Mouse (Mus musculus) left cerebral cortex, adult 18-20 months (tissue): ENCODE measurements around the gene Trp53rkb. TPM values are rescaled to one million over a fixed set of nuclear protein-coding genes. Genes with fewer than 3 reads are reported as not detected.
"Not testable (repeated sequence)": the region's sequence is repeated elsewhere in the genome, so short reads cannot be mapped to it uniquely, and the experiment has no call there.

Source experiments
- DNase-seq, 2 experiments: peaks; one replicate each; pipeline ENCODE4 v3.0.0; 2021 to 2022; ENCODE audit warnings: low spot score in 2 of 2, mixed read lengths in 1 of 2
- long read RNA-seq, 2 experiments: library from polyadenylated mRNA; stranded (forward); transcript quantifications; one replicate each; pipeline ENCODE4 v2.0.0; 2021
- total RNA-seq, 2 experiments: library from RNA; stranded (reverse); gene quantifications; 2 replicates each; pipeline ENCODE4 v1.2.3; 2021

Gene Trp53rkb
- 1 to 10 TPM; 6.9 to 7.1 TPM for total RNA-seq
- long read RNA-seq, experiment 1, full-length matches to known transcripts: 4 of 6 reads
- long read RNA-seq, experiment 1, partial matches to known transcripts: 0 of 6 reads
- long read RNA-seq, experiment 1, other reads (novel, unspliced or antisense): 2 of 6 reads
- long read RNA-seq, experiment 2, full-length matches to known transcripts: 6 of 10 reads
- long read RNA-seq, experiment 2, partial matches to known transcripts: 0 of 10 reads
- long read RNA-seq, experiment 2, other reads (novel, unspliced or antisense): 4 of 10 reads

DNA sequence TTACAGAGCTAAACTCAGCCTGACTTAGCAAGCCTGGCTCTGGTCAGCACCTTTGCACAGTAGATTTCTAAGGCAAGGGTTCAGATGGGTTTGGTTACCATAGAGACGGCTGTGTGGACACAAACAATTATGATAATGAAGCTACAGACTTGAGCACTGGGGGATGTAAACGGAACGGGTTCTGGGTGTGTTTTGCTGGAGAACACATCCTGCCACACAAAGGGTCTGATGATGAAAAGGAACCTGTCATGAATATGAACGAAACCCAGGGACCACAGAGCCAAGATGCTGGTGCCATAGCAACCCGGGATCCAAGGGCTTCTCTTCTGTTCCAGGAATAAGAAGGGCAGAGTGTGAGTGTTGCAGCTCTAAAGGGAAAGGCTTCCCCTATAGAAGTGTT lies at the start of gene Trp53rkb:
Trp53rkb (plus strand) TSS at position 177 of the 400 bp plus-strand sequence.
- DNase-seq: no peak

DNA sequence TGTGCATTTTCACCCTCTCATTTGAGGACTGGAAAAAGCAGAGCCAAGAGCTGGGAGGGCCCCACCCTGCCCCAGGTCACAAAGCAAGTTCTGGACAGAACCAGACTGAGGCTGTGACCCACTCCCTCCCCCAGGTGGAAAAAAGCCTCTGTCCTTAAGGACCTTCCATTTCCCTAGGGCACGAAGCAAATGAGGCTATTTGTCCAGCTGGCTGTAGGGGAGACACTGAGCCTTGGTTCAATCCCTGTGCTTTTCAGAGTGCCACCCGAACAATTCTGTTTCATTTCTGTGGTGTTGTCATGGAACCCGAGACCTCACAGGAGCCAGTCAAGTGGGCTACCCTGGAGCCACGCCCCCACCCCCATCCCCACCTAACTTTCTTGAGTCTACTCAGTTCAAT lies 48.8 kb upstream of the Trp53rkb start:
- DNase-seq: no peak

DNA sequence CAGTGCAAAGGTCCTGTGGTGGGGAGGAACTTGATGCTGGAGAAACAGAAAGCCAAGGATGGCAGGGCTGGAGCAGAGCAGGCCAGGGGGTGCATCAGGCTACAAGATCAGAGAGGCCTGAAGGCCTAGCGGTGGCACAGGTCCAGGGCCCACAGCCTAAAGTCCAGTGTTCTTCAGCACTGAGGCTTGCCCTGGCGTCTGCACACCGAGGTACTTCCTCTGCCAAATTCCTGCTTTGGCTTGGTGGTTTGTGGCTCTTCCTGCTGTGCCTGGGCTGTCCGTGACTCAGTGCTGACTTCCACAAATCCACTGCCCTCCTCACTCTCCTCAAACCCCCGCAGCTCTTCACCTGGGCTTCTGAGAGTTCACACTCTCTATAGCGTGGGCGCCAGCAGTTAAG lies 47.9 kb upstream of the Trp53rkb start:
- no peak for DNase-seq

DNA sequence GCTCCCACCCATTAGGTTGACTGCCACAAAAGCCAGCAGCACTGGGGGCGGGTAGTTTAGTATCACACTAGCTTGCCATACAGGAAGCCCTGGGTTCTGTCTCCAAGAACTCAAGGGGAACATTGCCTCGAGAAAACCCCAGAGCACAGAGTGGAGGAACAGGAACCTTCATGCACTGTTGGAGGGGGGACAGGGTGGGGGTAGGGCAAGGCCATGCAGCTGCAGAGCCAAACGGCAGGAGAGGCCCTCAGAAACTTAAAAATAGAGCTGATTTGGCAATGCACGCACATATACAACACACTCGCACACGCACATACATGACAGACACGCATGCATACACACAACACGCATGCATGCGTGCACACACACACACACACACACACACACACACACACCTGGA lies 46.5 kb upstream of the Trp53rkb start:
- DNase-seq: no peak

DNA sequence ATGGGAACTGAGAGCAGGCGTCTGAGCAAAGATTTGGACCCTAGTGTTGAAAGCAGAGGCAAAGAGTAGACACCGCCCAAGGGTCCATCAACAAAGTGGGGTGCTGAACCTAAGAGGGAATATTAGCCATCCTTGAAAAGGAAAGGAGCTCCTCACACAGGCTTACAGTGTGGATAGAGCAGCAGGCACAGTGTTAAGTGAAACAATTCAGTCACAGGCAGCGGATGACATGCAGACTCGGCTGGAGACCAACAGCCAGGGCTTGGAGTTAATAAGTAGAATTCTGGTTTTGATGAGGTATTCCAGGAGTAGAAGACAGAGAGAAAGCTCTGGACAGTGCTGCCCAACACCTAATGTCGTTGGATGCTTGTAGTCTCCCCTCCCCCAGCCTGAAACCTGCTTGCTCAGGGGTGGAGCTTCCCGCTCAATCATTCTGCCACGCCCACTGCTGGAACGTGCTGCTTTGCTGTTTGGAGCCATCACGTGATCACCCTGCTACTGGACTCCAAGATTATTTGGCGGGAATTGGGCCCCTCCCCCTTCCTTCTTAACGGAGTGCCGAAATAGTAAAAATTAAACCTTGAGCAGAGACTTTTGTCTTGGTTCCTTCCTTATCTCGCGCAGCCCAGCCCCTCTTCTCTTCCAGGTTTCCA lies 45.9 kb upstream of the Trp53rkb start:
- DNase-seq: not testable (repeated sequence)

DNA sequence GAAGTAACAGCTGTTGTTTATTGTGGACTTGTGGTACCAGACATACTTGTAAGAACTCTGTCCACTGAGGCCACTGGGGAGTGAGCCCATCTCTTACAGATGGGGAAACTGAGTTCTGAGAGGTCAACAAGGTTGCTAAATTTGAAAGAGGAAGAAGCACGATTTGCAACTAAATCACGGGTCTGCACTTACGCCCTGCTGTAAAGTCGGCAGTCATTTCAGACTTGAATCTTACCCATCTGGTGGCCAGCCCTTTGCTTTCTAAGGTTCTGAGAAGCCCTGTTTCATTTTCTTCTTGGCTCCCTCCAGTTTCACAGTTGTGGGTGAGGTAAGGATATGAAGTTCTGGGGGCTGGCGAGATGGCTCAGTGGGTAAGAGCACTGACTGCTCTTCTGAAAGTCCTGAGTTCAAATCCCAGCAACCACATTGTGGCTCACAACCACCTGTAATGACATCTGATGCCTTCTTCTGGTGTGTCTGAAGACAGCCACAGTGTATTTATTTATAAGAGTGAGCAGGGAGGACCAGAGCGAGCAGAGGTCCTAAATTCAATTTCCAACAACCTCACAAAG lies 41.6 kb upstream of the Trp53rkb start:
- no peak for DNase-seq

DNA sequence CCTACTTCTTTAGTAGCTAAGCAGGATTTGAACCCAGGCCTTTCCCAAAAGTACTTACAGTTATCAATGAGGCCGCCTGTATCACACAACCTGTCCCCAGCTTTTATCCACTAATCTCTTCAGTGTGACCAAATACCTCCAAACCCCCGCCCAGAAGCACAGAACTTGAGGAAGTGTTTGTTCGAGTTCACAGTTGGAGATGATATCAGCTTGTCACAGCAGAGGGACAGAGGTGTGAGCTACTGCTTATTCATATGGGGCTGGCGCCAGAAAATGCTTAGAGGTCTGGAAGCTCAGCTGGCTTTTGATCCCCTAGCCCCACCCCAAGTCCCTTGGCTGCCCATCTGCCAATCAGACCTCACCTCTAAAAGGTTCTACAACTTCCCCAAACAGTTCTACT lies 38.1 kb upstream of the Trp53rkb start:
- no peak for DNase-seq

DNA sequence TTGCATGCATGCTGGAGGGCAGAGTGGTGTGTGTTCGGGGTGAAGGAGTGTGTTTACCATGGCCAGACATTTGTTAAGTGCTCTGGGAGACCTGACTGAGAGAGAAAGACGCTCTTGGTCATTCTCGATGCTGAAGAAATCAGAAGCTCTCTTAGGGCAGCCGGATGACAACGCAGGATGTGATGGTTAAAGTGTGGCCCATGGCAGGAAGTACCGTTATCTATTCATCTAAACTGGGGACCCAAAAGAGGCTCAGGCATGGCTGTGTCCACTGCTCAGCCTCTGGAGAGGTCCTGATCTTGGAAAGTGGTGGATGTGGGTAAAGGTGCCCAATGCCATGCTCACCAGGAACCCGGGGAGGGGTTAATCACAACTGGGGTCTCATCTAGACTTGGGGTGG lies 37.6 kb upstream of the Trp53rkb start:
- DNase-seq: no peak

DNA sequence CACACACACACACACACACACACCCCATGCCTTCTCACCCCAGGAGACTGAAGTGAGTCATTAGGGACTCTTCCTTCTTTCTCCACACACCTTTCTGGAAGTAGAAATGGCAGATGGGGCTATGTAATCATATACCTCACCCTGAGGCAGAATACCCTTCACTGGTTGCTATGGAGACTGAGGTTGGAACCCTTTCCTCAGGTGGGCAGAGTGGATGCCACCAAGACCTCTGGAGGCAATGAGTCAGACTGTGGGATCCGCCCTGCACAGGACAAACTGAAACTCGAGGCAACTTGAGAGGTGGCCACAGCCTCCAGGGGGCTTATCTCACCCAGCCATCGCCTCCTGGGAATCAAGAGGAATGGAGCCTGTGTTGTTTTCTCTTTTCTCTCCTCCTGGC lies 34.4 kb upstream of the Trp53rkb start:
- DNase-seq: no peak

DNA sequence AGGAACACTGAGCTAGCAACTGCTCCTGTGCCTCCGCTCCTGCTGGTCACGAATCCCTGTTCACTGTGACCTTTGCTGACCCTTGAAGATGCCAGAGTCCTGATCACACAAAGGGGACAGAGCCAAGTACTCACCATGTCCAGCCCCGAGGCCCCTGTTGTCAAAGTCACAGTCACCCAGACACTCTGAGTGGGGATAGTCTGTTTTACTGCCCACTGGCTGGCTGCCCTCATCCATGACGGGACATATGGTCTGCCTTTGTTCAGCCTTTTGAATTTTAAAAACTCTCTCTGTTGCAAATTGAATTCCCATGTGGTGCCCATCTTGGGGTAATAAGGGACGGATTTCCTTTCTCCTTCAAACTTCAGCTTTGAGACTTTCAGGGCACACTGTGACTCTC lies 28.3 kb upstream of the Trp53rkb start:
- no peak for DNase-seq

DNA sequence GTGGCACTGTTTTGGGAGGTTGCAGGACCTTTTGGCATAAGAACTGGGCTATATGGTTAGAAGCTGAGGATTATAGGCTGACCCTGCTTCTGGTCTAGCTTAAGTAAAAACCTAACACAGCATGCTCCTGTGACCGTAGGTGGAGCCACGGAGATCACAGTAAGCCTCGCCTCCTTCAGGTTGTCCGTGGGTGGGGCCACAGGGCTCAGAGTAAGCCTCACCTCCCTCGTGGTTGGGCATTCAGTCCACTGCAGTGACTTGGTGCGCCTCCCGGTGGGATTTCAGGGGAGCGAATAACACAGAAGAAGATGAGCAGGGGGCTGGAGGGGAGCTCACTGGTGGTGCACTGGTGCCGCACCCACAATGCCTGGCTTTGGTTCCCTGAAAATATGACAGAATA lies 24.7 kb upstream of the Trp53rkb start:
- no peak for DNase-seq

DNA sequence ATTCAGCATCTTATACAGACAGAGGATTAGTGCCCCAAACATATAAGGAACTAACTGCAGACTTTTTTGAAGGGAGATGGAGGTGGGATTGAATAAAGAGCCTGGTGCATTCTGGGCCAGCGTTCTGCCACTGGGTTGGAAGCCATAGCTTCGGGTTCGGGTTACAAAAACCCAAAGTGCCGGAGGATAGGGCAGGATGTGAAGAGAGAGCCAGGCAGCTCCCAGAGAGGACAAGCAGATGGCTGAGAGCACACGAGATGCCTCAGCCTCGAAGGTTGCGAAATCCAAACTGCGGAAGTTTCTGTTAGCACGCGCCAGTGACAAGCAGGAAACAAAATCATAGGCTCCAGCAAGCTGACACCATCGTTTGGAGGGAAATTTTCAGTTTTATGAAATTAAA lies 20.9 kb upstream of the Trp53rkb start:
- DNase-seq: no peak

DNA sequence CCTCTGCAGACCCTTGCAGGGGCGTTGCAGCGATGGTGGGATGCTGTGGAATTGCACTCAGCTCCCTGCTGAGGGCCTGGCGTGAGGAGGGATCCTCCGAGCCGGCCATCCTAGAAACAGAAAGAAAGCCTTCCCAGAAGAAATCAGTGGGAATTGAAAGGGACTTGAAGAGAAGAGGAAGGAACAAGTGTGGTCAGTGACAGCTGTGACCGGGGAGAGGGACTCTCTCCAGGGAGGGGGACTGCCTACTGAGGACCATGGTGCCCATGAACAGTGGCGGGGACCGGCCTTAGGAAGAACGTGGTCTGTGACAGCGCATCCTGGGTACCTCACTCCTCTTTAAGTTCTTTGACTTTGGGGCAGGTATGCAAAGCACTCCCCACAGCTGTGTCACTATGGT lies 18.7 kb upstream of the Trp53rkb start:
- no peak for DNase-seq

DNA sequence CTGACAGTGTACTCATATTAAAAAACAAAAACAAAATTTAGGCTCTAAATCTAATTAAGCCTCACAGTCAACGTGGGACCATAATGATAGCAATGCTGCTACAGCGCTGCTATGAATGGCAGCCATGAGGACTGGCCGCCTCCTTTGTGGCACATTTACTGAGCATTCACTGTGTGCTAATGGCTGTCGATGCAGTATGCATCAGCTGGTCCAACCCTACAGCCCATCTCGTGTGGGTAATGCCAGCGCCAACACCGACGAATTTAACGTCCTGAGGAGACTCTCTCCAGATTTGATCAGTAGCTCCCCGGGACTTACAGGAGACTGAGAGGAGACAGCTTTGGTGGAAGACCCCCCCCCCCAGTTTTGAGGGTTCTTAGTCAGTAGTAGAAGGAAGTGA lies 18.1 kb upstream of the Trp53rkb start:
- no peak for DNase-seq

DNA sequence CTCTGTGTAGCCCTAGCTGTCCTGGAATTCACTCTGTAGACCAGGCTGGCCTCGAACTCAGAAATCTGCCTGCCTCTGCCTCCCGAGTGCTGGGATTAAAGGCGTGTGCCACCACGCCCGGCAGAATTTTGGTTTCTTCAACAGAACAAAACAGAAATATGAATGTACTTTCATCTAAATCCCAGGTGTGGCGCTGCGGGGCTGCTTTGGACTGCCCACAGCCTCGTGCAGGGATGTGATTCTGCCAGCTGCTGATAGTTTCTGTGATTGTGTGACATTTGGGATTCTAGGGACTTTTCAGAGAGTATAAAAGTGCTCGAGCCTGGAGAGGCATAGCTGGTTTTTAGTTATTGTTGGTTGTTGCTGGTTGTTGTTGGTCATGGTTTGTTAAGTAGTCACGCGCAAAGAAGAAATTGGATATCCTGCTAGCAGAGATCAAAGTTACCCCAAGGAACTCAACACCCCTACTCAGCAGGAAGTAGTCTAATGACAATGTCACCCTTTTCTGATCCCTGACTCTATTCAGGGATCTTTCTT lies 16.9 kb upstream of the Trp53rkb start:
- no peak for DNase-seq

DNA sequence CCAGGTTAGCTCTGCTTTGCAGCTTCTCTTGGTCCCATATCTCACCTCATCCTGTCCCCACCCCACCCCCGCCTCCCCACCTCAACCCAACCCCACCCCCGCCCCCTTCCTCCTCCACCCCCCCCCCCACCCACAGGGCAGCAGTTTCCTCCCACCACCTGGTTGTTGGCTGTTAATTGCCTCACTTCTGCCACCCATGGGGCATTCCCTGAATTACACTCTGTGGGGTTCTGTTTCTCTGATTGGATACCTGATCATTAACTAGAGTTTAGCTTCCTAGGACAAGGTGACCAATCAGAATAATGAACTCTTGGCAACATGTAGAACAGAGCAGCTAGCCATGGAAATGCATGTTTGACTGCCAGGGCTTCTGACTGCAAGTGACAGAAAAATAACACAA lies 16.1 kb upstream of the Trp53rkb start:
- no peak for DNase-seq

DNA sequence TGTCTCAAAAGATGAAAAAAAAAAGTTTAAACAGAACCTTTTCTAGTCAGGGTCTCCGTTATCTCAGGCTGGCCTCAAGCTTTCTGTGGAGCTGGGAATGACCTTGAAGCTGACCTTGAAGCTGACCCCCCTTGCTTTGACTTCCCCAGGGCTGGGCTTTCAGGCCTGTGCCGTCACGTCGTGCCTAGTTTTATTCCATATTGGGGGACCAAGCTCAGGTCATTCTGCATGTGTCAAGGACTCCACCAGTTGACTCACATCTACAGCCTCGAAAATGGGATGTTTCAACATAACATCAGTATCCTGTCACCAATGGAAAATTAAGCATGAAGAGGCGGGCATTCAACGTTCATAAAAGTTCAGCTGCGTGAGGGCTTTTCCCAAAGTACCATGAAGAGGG lies 12.4 kb upstream of the Trp53rkb start:
- no peak for DNase-seq

DNA sequence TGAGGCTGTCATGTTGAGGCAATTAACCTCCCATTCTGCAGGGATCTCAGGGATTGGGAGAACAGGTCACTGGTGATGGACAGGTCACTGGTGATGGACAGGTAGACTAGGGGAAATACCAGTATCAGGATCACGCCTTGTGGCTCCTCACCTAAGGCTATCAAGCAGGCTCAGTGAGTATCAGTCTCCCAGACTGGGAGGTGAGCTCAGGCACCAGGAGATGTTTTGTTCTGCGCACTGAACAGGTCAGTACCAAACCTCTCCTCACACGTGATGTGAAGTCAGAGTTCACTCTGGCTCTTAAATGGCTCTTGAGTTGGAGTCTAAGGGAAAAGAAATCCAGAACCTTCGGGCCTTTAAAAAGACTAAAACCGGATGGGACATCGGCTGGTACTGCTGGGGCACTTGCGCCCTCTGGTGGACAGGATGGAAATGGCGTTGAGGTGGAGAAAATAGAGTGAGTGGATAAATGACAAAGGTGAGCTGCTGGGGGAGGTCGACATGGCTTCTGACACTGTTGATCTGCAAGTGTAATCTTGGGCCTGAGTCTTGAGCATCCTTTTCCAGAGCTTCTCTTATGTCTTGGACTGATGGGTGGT lies 11.3 kb upstream of the Trp53rkb start:
- DNase-seq: peak; percentile 83 to 85

DNA sequence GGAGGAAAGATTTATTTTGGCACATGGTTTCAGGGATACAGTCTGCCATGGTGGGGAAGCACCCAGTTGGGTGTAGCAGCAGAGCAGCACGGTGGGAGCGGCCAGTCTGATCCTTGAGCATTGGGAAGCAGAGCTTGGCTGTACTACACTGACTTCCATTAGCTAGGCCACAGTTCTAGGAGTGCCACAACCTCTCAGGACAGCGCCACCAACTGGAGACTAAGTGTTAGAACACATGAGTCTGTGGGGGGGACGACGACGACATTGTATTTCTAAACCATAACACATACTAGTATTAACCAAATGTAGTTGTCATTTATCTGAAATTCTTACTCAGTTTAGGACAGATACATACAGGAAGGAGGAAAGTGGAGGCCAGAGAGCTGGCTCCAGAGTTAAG lies 8.0 kb upstream of the Trp53rkb start:
- DNase-seq: no peak

DNA sequence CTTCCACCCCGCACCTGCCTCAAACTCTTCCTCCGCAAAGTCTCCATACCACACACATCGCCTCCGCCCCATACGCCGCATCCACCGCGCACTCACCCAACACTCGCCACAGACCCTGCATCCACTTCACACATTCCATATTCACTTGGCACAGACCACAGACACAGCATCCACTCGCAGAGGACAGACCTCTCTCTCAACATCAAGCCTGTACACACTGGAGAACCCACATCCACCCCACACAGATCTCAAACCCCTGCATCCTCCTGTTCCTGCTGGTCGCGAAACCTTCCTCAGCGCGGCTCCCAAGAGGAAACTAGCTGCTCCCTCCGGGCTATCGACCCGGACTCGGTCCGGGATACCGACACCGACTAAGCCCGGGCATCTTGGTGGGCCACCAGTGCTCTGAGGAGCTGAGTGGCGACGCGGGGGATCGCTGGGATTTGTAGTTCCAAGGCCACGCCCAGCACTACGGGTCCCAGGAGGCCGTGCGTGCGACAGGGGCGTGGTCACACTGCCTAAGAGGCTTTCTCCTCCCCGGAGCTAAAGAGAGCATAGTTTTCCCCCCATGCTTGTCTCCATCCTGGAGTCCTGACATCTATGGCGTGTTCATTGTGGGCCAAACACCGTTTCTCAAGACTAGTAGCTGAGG lies 5.9 kb upstream of the Trp53rkb start:
- peak; percentile 93 to 94 for DNase-seq

DNA sequence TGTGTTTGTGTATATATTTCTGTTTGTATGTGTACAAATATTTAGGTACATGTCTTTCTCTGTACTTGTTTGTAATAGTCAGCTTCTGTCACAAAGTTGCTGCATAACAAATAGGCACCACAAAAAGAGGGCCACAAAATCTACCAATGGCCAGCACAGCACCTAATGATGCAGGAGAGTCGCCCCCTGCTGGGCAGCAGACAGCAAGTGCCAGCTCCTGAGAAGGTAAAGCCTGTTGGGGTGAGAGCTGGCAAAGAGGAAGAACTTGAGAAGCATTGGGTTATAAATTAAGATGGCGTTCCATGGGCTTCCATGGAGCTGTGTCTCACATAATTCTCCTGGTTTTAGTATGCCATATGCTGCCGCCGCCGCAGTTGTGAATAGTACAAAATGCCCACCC lies 593 bp upstream of the Trp53rkb start:
- no peak for DNase-seq
